ENCODE assay signal across 17 mouse cellular contexts in the genomic region with DNA sequence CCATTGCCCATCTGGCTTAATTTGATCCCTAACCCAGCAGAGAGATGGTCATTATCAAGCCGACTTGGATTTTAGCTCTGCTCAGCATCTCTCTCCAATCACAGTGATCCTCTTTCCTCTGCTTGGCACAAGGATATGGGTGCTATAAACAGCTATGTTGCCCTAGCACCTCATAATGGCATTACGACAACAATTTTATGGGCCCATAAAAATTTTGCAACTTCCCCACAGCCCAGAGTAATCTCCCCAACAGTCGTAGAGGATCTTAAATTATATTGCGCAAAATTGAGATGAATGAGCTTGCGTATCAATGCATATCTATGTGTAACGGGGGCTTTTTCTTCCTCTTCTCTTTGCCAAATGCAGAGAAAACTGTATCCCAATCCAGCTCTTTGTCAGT.
A peak's percentile ranks its signal among the peaks of the same experiment; 100 is the strongest.
DNase-seq lines count a peak whose midpoint lies in the region; ATAC-seq and TF ChIP-seq lines count a peak whose summit lies in the region.
"Had no signal": no experiment of that assay in that cellular context is flagged by ENCODE, and none has a peak within 500 bp of the region (broad histone marks: within the 10 kb centered on the region; RNA-seq: fewer than 3 reads in every experiment).

No protein-coding gene starts in this region.

- H3ac ChIP-seq in C2C12 (ENCODE audit: control insufficient read depth, insufficient read length, low read depth): no peak overlapping the region

- no peaks in the 10 kb centered on the region for H3K79me2 ChIP-seq in C2C12 (ENCODE audit: control insufficient read depth, insufficient read depth)

- no peak overlapping the region for H3K9ac ChIP-seq in limb, embryonic 12.5 days (replicated peaks)
- no peak overlapping the region for H3K9ac ChIP-seq in heart, embryonic 12.5 days
- no peak overlapping the region for H3K9ac ChIP-seq in forebrain, embryonic 15.5 days (replicated peaks)
- H3K9ac ChIP-seq: embryonic facial prominence, embryonic 13.5 days had no signal

- no peaks in the 10 kb centered on the region for H3K4me1 ChIP-seq in limb, embryonic 12.5 days (replicated peaks)
- peaks cover 4% of the 10 kb centered on the region; the same call in 1 of the 2 replicates for H3K4me1 ChIP-seq in limb, embryonic 10.5 days
- peaks cover 2% of the 10 kb centered on the region; the same call in 1 of the 2 replicates for H3K4me1 ChIP-seq in heart, embryonic 12.5 days (replicated peaks)
- H3K4me1 ChIP-seq in forebrain, embryonic 15.5 days: no peaks in the 10 kb centered on the region
- H3K4me1 ChIP-seq: embryonic facial prominence, embryonic 13.5 days; hindbrain, embryonic 10.5 days had no signal

- H3K79me3 ChIP-seq in C2C12 (ENCODE audit: low read depth): no peaks in the 10 kb centered on the region

- TF ChIP-seq CTCF in C2C12 (IDR thresholded peaks at IDR 0.05; ENCODE audit: control insufficient read depth, insufficient read depth, insufficient read length): no peak

- H3K27me3 ChIP-seq in limb, embryonic 12.5 days: peaks cover 70% of the 10 kb centered on the region
- peaks cover 26% of the 10 kb centered on the region for H3K27me3 ChIP-seq in limb, embryonic 10.5 days (ENCODE audit: low read depth, poor library complexity, severe bottlenecking)
- no peaks in the 10 kb centered on the region for H3K27me3 ChIP-seq in C2C12 (ENCODE audit: control insufficient read depth, insufficient read depth, insufficient read length)
- 0 out of 2 replicates have a peak, but pooled peaks cover 3% of the 10 kb centered on the region for H3K27me3 ChIP-seq in heart, embryonic 12.5 days (replicated peaks)
- H3K27me3 ChIP-seq in forebrain, embryonic 15.5 days: no peaks in the 10 kb centered on the region
- H3K27me3 ChIP-seq: embryonic facial prominence, embryonic 13.5 days; megakaryocyte, embryonic 14.5 days had no signal

- no peak overlapping the region for H3K27ac ChIP-seq in limb, embryonic 12.5 days
- no peak overlapping the region for H3K27ac ChIP-seq in limb, embryonic 10.5 days
- H3K27ac ChIP-seq in heart, embryonic 12.5 days (ENCODE audit: poor library complexity, severe bottlenecking): no peak overlapping the region
- no peak overlapping the region for H3K27ac ChIP-seq in forebrain, embryonic 15.5 days (replicated peaks)
- H3K27ac ChIP-seq: embryonic facial prominence, embryonic 13.5 days; hindbrain, embryonic 10.5 days; hindbrain, postnatal 0 days had no signal

- ATAC-seq in limb, embryonic 12.5 days (ENCODE audit: insufficient number of reproducible peaks, insufficient read depth, low FRiP score, low TSS enrichment, low read depth): peak; percentile 52; the same call in 1 of the 2 replicates
- ATAC-seq in granulocyte monocyte progenitor cell, adult 5-6 weeks (replicated peaks; ENCODE audit: poor library complexity, severe bottlenecking): peak; percentile 96
- ATAC-seq in megakaryocyte progenitor cell, adult 5-6 weeks (replicated peaks; ENCODE audit: poor library complexity): peak; percentile 76
- ATAC-seq in heart, embryonic 12.5 days (ENCODE audit: insufficient number of reproducible peaks, low FRiP score): no peak
- ATAC-seq in forebrain, embryonic 15.5 days (replicated peaks): no peak
- ATAC-seq: forebrain, embryonic 16.5 days; hindbrain, postnatal 0 days had no signal

- H3K4me3 ChIP-seq in limb, embryonic 12.5 days (replicated peaks): no peak overlapping the region
- H3K4me3 ChIP-seq in limb, embryonic 10.5 days: no peak overlapping the region
- H3K4me3 ChIP-seq in C2C12 (ENCODE audit: insufficient read depth, poor library complexity, severe bottlenecking): no peak overlapping the region
- no peak overlapping the region for H3K4me3 ChIP-seq in heart, embryonic 12.5 days
- H3K4me3 ChIP-seq in forebrain, embryonic 15.5 days: no peak overlapping the region
- H3K4me3 ChIP-seq: embryonic facial prominence, embryonic 13.5 days; hindbrain, embryonic 10.5 days; megakaryocyte, embryonic 14.5 days had no signal

- no peaks in the 10 kb centered on the region for H3K9me3 ChIP-seq in limb, embryonic 12.5 days
- H3K9me3 ChIP-seq in limb, embryonic 10.5 days (replicated peaks): no peaks in the 10 kb centered on the region
- no peaks in the 10 kb centered on the region for H3K9me3 ChIP-seq in heart, embryonic 12.5 days (replicated peaks)
- H3K9me3 ChIP-seq in forebrain, embryonic 15.5 days: no peaks in the 10 kb centered on the region
- H3K9me3 ChIP-seq: embryonic facial prominence, embryonic 13.5 days; hindbrain, embryonic 10.5 days had no signal

- 28% methylated on average over 6 of the region's 6 CpGs for WGBS in limb, embryonic 12.5 days
- 59% methylated on average over 6 of the region's 6 CpGs for WGBS in limb, embryonic 10.5 days
- WGBS in heart, embryonic 12.5 days: 79% methylated on average over 6 of the region's 6 CpGs
- WGBS in forebrain, embryonic 15.5 days: 92% methylated on average over 6 of the region's 6 CpGs

- DNase-seq in limb, embryonic 10.5 days (ENCODE audit: low spot score): no peak
- DNase-seq: cerebellum, adult 2 months; kidney, adult 11 months; midbrain, embryonic 14.5 days; thymus, adult 18-20 months had no signal

- H3K4me2 ChIP-seq in limb, embryonic 12.5 days: no peak overlapping the region
- H3K4me2 ChIP-seq in heart, embryonic 12.5 days: no peak overlapping the region
- no peak overlapping the region for H3K4me2 ChIP-seq in forebrain, embryonic 15.5 days (replicated peaks)
- H3K4me2 ChIP-seq: embryonic facial prominence, embryonic 13.5 days; liver, embryonic 11.5 days had no signal

- no peaks in the 10 kb centered on the region for H3K36me3 ChIP-seq in limb, embryonic 12.5 days
- no peaks in the 10 kb centered on the region for H3K36me3 ChIP-seq in limb, embryonic 10.5 days
- H3K36me3 ChIP-seq in C2C12 (ENCODE audit: control insufficient read depth, insufficient read depth): no peaks in the 10 kb centered on the region
- no peaks in the 10 kb centered on the region for H3K36me3 ChIP-seq in heart, embryonic 12.5 days
- no peaks in the 10 kb centered on the region for H3K36me3 ChIP-seq in forebrain, embryonic 15.5 days
- H3K36me3 ChIP-seq: embryonic facial prominence, embryonic 13.5 days; hindbrain, embryonic 10.5 days had no signal

TF ChIP-seq in C2C12, 6 proteins besides CTCF, POLR2A, EP300 and RAD21:
- TF ChIP-seq FOSL1 (IDR thresholded peaks at IDR 0.05; ENCODE audit: insufficient read depth, low read length, poor library complexity, severe bottlenecking): no peak
- TF ChIP-seq CEBPB (IDR thresholded peaks at IDR 0.05; ENCODE audit: low read depth): peak; percentile 69
TF ChIP-seq in C2C12: peak in this region for 1.

Comparison
In these comparisons a context has a peak if more than half of its experiments do, and no peak if none do; other contexts are left out.
1. ATAC-seq: peak in limb, embryonic 12.5 days (single experiment), granulocyte monocyte progenitor cell, adult 5-6 weeks (single experiment) and megakaryocyte progenitor cell, adult 5-6 weeks (single experiment); none in heart, embryonic 12.5 days (single experiment) and forebrain, embryonic 15.5 days (single experiment).